Mouse (Mus musculus) heart, adult 2 months (tissue): Measurements from ENCODE around the gene Ncln.

Experiments used
- CTCF ChIP-seq: fragments of 200-600 bp; IDR thresholded peaks from 2 replicates; pipeline ENCODE4 v1.8.1; 2022; ENCODE audit warnings: antibody characterized with exemption, mild to moderate bottlenecking, moderate library complexity
- EP300 ChIP-seq: fragments of 200-500 bp; IDR thresholded peaks from 2 replicates; pipeline ENCODE4 v1.6.1; 2011; ENCODE audit warnings: low read depth, low read length, control low read depth; ENCODE audit not compliant: insufficient read depth
- POLR2A ChIP-seq: fragments of 200-500 bp; IDR thresholded peaks from 2 replicates; pipeline ENCODE4 v1.6.1; 2011; ENCODE audit warnings: mild to moderate bottlenecking, low read depth, low read length, control low read depth; ENCODE audit not compliant: insufficient read depth

GRCm38 (mm10) chr10:81544296-81545160 is 48.3 kb upstream of the Ncln start:
- TF ChIP-seq EP300 = no peak
- 0 out of 2 replicates have a peak, but pooled peaks have one; percentile 21 for TF ChIP-seq POLR2A
- TF ChIP-seq CTCF = no peak
